Mouse (Mus musculus) kidney, embryonic 14.5 days (tissue): Measurements from ENCODE around the gene 2310033P09Rik. TPM values are rescaled to one million over a fixed set of nuclear protein-coding genes. Genes with fewer than 3 reads are reported as not detected.

Source experiments
- ATAC-seq: fragments of 200-750 bp; cut with Nextera tagmentation; 2 replicates; pipeline ENCODE4 v1.8.0; 2017; ENCODE audit warnings: moderate number of reproducible peaks, mild to moderate bottlenecking, moderate TSS enrichment, moderate library complexity; ENCODE audit not compliant: low FRiP score, low TSS enrichment
- H3K27ac ChIP-seq: fragments of 300-500 bp; sonication (generic); 2 replicates; pipeline ENCODE4 v1.5.1; 2014; ENCODE audit warnings: low read depth, mild to moderate bottlenecking, low read length, moderate library complexity, mixed read lengths
- H3K27me3 ChIP-seq: fragments of 300-500 bp; sonication (generic); 2 replicates; pipeline ENCODE4 v1.6.1; 2014; ENCODE audit warnings: mild to moderate bottlenecking, low read length; ENCODE audit not compliant: control insufficient read depth, insufficient read depth
- H3K36me3 ChIP-seq: fragments of 300-500 bp; sonication (generic); 2 replicates; pipeline ENCODE4 v1.6.1; 2014; ENCODE audit warnings: low read length, mixed read lengths; ENCODE audit not compliant: control insufficient read depth, insufficient read depth
- H3K4me1 ChIP-seq: fragments of 300-500 bp; sonication (generic); 2 replicates; pipeline ENCODE4 v1.6.1; 2014; ENCODE audit warnings: low read length, mixed read lengths; ENCODE audit not compliant: control insufficient read depth, insufficient read depth
- H3K4me2 ChIP-seq: fragments of 300-500 bp; sonication (generic); replicated peaks from 2 replicates; pipeline ENCODE4 v1.6.1; 2014; ENCODE audit warnings: low read depth, mild to moderate bottlenecking, low read length
- H3K4me3 ChIP-seq: fragments of 300-500 bp; sonication (generic); 2 replicates; pipeline ENCODE4 v1.5.1; 2014; ENCODE audit warnings: mild to moderate bottlenecking, low read length
- H3K9ac ChIP-seq: fragments of 300-500 bp; sonication (generic); 2 replicates; pipeline ENCODE4 v1.6.1; 2014; ENCODE audit warnings: low read depth, mild to moderate bottlenecking, low read length, moderate library complexity
- H3K9me3 ChIP-seq: fragments of 300-500 bp; sonication (generic); 2 replicates; pipeline ENCODE4 v1.6.1; 2016; ENCODE audit warnings: low read length; ENCODE audit not compliant: control insufficient read depth
- WGBS: fragments of 180-500 bp; shearing (Covaris S2); extraction: QIAGEN DNeasy Blood & Tissue Kit; methylation state at CpG from one replicate; pipeline ENCODE4 v1.1.7; 2014; 5-methylcytosine and 5-hydroxymethylcytosine counted together
- polyA plus RNA-seq: library from polyadenylated mRNA; unstranded; fragments of >200 nt; fragmentation: Nextera tagmentation; extraction: Ambion mirVana; gene quantifications from 2 replicates; pipeline ENCODE4 v1.2.1, GENCODE M21; 2014

2310033P09Rik gene
- polyA plus RNA-seq, 1 experiment from 2014 or later, result 36.9 TPM

DNA sequence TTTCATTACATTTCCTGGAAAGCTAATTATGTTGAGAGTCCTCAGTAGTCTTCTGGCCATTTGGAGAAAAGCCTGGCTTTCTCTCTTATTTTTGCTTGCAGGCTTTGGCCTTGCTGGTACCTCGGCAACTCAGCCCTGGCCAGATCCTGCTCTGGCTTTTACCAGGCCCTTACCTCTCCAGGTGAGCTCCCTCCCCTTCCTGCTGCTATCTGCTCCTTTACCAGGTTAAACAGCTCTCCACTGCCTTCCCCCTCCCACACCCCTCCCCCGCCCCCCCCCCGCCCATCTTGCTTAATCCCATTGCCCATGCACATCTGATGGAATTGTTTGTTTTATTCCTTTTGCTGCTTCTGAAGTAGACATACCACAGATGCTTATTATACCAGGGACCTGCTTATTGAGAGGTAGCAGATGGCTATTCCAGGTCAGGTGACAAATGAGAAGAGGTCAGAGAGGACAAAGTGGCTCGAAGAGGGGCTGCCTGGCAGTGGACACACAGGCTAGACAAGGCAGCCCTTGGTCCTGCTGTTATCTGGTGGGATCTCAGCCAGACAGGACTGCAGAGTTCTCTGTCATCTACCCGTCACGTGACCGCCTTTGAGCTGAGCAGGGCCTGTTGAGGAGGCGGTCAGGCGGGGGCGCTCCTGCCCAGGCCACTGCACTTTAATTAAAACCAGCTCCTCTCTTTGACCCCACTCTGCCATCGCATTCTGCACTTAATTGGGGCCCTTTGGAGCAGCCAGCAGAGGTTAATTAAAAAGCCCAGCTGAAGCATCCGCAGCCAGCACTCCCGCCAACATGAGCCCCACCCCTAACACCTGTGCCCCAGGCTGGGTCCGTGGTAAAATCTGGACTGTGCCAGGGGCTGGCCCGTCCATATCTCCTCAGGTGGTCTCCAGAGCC, 30.7 kb downstream of the 2310033P09Rik start:
- Histone ChIP-seq H3K4me1 (no peaks in the 10 kb centered on the region), H3K27me3 (peaks cover 16% of the 10 kb centered on the region; the same call in 1 of the 2 replicates), H3K9ac (no peak overlapping the region), H3K4me3 (no peak overlapping the region), H3K27ac (no peak overlapping the region), H3K36me3 (no peaks in the 10 kb centered on the region), H3K4me2 (no peak overlapping the region), H3K9me3 (no peaks in the 10 kb centered on the region)
- ATAC-seq, result peak; percentile 75
- 2% methylated on average over 15 of the region's 15 CpGs for WGBS

DNA sequence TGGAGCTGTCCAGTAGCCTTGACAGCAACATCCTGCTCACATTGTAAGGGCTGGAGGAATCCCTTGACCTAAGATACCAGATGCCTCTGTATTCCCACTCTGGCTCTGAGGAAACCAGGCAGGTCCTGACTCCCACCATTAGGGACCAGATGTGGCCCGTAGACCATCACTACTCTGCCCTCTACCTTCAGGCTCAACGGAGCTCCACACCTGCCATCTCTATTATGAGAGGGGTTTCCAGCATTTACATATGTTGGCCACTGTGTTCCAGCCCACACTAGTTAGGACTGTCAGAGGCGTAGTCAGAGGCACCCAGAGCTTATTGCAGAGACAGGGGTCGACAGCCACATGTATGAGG, 31.3 kb downstream of the 2310033P09Rik start:
- no peak overlapping the region for H3K27ac ChIP-seq
- no peak overlapping the region for H3K4me3 ChIP-seq
- peaks cover 18% of the 10 kb centered on the region; the same call in 1 of the 2 replicates for H3K27me3 ChIP-seq
- no peaks in the 10 kb centered on the region for H3K36me3 ChIP-seq
- no peaks in the 10 kb centered on the region for H3K9me3 ChIP-seq
- H3K4me2 ChIP-seq, result no peak overlapping the region
- no peaks in the 10 kb centered on the region for H3K4me1 ChIP-seq
- H3K9ac ChIP-seq, result no peak overlapping the region
- peak; percentile 32 for ATAC-seq
- 55% methylated on average over 4 of the region's 4 CpGs for WGBS

DNA sequence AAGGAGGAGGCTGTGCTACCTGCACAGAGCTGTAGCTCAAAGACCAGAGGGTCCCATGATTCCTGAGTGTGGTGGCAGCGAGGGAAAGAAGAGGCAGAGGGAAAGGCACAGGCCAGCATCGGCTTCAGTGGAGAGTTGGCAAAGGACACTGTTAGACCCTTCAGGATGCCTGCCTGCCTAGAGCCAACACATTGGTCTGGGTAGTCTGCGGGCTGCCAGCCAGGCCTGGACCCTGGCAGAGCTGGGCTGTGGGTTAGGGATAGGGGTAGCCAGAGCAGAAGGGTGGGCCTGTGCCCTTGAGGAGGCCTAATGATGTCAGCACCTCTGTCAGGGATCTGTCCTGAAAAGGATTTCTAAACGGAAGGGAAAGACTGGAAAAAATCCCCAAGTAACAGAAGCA, 31.7 kb downstream of the 2310033P09Rik start:
- Histone ChIP-seq H3K4me1 (no peaks in the 10 kb centered on the region), H3K27ac (no peak overlapping the region), H3K4me2 (no peak overlapping the region), H3K9me3 (no peaks in the 10 kb centered on the region), H3K36me3 (no peaks in the 10 kb centered on the region), H3K27me3 (peaks cover 18% of the 10 kb centered on the region; the same call in 1 of the 2 replicates), H3K4me3 (no peak overlapping the region), H3K9ac (no peak overlapping the region)
- WGBS, result 74% methylated on average over 4 of the region's 4 CpGs
- ATAC-seq, result no peak

DNA sequence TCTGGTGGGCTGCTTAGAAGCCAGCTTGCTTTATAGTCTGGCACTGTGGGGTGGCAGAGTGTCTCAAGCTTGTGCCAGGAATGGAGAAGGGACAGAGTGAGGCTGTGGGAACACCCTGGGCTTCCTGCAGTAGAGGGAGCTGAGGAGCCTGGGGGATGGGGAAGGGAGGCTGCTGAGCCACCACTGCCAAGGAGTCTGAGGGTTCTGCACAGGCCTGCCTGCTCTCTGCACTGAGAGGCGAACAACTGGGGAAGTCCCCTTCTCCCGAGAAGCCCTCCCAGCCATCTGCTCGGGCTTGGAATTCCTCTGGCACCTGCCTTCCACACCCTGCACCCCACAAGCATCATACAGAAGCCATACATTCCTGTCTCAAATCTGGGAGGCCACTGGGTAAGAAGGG, 33.7 kb downstream of the 2310033P09Rik start:
- no peaks in the 10 kb centered on the region for H3K9me3 ChIP-seq
- H3K4me3 ChIP-seq, result no peak overlapping the region
- no peak overlapping the region for H3K4me2 ChIP-seq
- ATAC-seq, result no peak
- H3K9ac ChIP-seq, result no peak overlapping the region
- WGBS, result 18% methylated on average over 3 of the region's 3 CpGs
- H3K27me3 ChIP-seq, result peaks cover 18% of the 10 kb centered on the region; the same call in 1 of the 2 replicates
- H3K36me3 ChIP-seq, result no peaks in the 10 kb centered on the region
- no peak overlapping the region for H3K27ac ChIP-seq
- no peaks in the 10 kb centered on the region for H3K4me1 ChIP-seq

DNA sequence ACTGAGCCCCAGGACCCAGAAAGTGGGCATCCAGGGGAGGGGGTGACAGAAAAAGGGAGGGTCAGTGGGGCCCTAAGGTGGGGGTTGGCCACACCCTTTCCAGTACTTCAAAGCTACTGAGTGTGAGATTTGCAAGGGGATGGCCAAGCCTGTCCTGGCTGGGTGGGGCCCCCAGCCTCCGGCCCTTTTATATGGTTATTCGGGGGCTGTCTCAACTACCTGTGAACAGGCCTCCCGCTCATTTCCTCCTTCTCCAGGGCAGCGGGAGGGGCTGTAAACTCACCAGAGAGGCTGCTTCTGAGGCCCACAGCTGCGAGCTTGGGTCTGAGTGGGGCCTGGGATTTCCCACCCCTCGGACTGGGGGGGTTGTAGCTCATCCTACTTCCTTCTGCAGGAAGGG, 35.7 kb downstream of the 2310033P09Rik start:
- Histone ChIP-seq H3K9ac (no peak overlapping the region), H3K4me2 (no peak overlapping the region), H3K27ac (no peak overlapping the region), H3K36me3 (no peaks in the 10 kb centered on the region), H3K27me3 (peaks cover 18% of the 10 kb centered on the region; the same call in 1 of the 2 replicates), H3K9me3 (no peaks in the 10 kb centered on the region), H3K4me1 (no peaks in the 10 kb centered on the region), H3K4me3 (no peak overlapping the region)
- 11% methylated on average over 6 of the region's 6 CpGs for WGBS
- ATAC-seq, result no peak

DNA sequence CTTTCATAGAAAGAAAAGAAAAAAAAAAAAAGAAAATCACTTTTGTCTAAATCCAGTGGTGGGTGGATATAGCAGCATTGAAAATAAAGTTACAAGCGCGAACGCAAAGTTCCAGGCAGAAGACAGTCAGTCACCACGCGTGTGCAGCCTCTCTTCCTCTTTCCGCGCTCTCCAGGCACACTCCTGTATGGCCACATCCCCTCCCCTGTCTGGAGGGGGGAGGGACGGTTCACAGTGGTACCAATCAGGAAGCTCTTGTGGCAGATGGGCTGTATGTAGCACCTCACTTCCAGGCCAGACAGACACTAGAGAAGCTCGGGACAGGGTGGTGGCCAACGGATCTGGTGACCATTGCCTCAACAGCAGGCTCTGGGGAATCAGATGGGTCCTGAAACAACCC, 40.0 kb downstream of the 2310033P09Rik start:
- H3K4me1 ChIP-seq, result no peaks in the 10 kb centered on the region
- peaks cover 7% of the 10 kb centered on the region; the same call in 1 of the 2 replicates for H3K27me3 ChIP-seq
- no peaks in the 10 kb centered on the region for H3K9me3 ChIP-seq
- no peak overlapping the region for H3K4me2 ChIP-seq
- no peak overlapping the region for H3K9ac ChIP-seq
- no peak overlapping the region for H3K4me3 ChIP-seq
- 53% methylated on average over 10 of the region's 10 CpGs for WGBS
- no peaks in the 10 kb centered on the region for H3K36me3 ChIP-seq
- no peak overlapping the region for H3K27ac ChIP-seq
- no peak for ATAC-seq

DNA sequence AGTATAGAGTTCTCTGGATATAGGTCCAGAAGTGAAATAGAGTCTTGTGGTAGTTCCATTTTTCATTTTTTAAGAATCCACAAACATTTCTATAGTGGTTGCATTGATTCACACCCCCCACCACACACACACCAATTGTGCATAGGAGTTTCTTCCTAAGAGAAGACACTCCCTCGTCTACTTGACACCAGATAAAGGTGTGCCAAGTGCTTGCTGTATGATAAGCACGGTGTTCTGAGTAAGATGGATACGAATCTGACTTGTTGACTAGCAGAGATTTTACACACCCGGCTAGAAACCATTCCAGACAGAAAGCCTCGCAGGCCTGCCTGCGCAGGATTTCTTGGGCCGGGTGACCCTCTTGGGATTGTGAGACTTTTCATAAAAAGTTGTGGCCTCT, 51.5 kb downstream of the 2310033P09Rik start:
- H3K4me1 ChIP-seq, result 0 out of 2 replicates have a peak, but pooled peaks cover 5% of the 10 kb centered on the region
- no peak overlapping the region for H3K9ac ChIP-seq
- ATAC-seq, result no peak
- no peak overlapping the region for H3K4me3 ChIP-seq
- H3K9me3 ChIP-seq, result no peaks in the 10 kb centered on the region
- H3K27ac ChIP-seq, result no peak overlapping the region
- no peaks in the 10 kb centered on the region for H3K36me3 ChIP-seq
- H3K4me2 ChIP-seq, result no peak overlapping the region
- WGBS, result 85% methylated on average over 7 of the region's 7 CpGs
- H3K27me3 ChIP-seq, result peaks cover 20% of the 10 kb centered on the region

Other genes starting within 250 kb of the 2310033P09Rik start
- 16.7 and 19.8 TPM in 2 replicates for gene Trim11, start 230.2 kb upstream of the 2310033P09Rik start, polyA plus RNA-seq
- gene Obscn, start 71.9 kb upstream of the 2310033P09Rik start, polyA plus RNA-seq, result 0.33 and 0.51 TPM in 2 replicates
- 2.3 and 3.6 TPM in 2 replicates for gene Iba57, start 44.6 kb upstream of the 2310033P09Rik start, polyA plus RNA-seq
- gene Gjc2, start 25.1 kb upstream of the 2310033P09Rik start, polyA plus RNA-seq, result 0.11 and 0.28 TPM in 2 replicates
- 132 and 149 TPM in 2 replicates for gene Guk1, start 16.1 kb upstream of the 2310033P09Rik start, polyA plus RNA-seq
- 113 and 128 TPM in 2 replicates for gene Mrpl55, start 5.8 kb upstream of the 2310033P09Rik start, polyA plus RNA-seq
- 544 and 644 TPM in 2 replicates for gene Arf1, start 19.9 kb downstream of the 2310033P09Rik start, polyA plus RNA-seq
- gene Wnt3a, start 82.4 kb downstream of the 2310033P09Rik start, polyA plus RNA-seq, result not detected in 2 replicates
- gene Wnt9a, start 98.6 kb downstream of the 2310033P09Rik start, polyA plus RNA-seq, result 0.64 and 0.85 TPM in 2 replicates
- not detected in 2 replicates for gene Prss38, start 167.3 kb downstream of the 2310033P09Rik start, polyA plus RNA-seq
- gene Jmjd4, start 241.7 kb downstream of the 2310033P09Rik start, polyA plus RNA-seq, result 10.2 and 15.1 TPM in 2 replicates
- gene Snap47, start 242.9 kb downstream of the 2310033P09Rik start, polyA plus RNA-seq, result 98.4 and 108 TPM in 2 replicates